Mouse (Mus musculus): Measurements from ENCODE around the gene Sdhaf3.
A peak's percentile ranks its signal among the peaks of the same experiment; 100 is the strongest.
"Not testable (repeated sequence)": the region's sequence is repeated elsewhere in the genome, so short reads cannot be mapped to it uniquely, and the experiment has no call there.

Gene Sdhaf3

GRCm38 (mm10) chr6:6955764-6956561 lies at the start of gene Sdhaf3:
Sdhaf3 (plus strand) TSS chr6:6956004.
- peak; percentile 92 to 95 for DNase-seq (ENCODE audit: low spot score in 2 of 2)

- no peak for DNase-seq (ENCODE audit: low spot score in 2 of 2)
Measured at GRCm38 (mm10) chr6:6909586-6909985, 46.2 kb upstream of the Sdhaf3 start.

- DNase-seq (ENCODE audit: low spot score in 2 of 2): no peak
Measured at GRCm38 (mm10) chr6:6914304-6914703, 41.5 kb upstream of the Sdhaf3 start.

- peak in 1 of 2 experiments; percentile 20 for DNase-seq (ENCODE audit: low spot score in 2 of 2)
Measured at GRCm38 (mm10) chr6:6914849-6915525, 40.8 kb upstream of the Sdhaf3 start.

- no peak for DNase-seq (ENCODE audit: low spot score in 2 of 2)
Measured at GRCm38 (mm10) chr6:6915526-6915915, 40.3 kb upstream of the Sdhaf3 start.

- DNase-seq (ENCODE audit: low spot score in 2 of 2): no peak
Measured at GRCm38 (mm10) chr6:6917334-6917733, 38.5 kb upstream of the Sdhaf3 start.

- DNase-seq (ENCODE audit: low spot score in 2 of 2): no peak
Measured at GRCm38 (mm10) chr6:6925264-6925663, 30.5 kb upstream of the Sdhaf3 start.

- DNase-seq (ENCODE audit: low spot score in 2 of 2): no peak
Measured at GRCm38 (mm10) chr6:6930831-6931230, 25.0 kb upstream of the Sdhaf3 start.

GRCm38 (mm10) chr6:6931507-6931906 lies 24.3 kb upstream of the Sdhaf3 start:
- DNase-seq (ENCODE audit: low spot score in 2 of 2): no peak

GRCm38 (mm10) chr6:6940845-6941244 lies 15.0 kb upstream of the Sdhaf3 start:
- no peak for DNase-seq (ENCODE audit: low spot score in 2 of 2)

- DNase-seq (ENCODE audit: low spot score in 2 of 2): no peak
Measured at GRCm38 (mm10) chr6:6942813-6943212, 13.0 kb upstream of the Sdhaf3 start.

- DNase-seq (ENCODE audit: low spot score in 2 of 2): no peak
Measured at GRCm38 (mm10) chr6:6947650-6948049, 8.2 kb upstream of the Sdhaf3 start.

- no peak for DNase-seq (ENCODE audit: low spot score in 2 of 2)
Measured at GRCm38 (mm10) chr6:6955395-6955763, 425 bp upstream of the Sdhaf3 start.

GRCm38 (mm10) chr6:6959234-6959633 lies 3.4 kb downstream of the Sdhaf3 start:
- not testable (repeated sequence) for DNase-seq (ENCODE audit: low spot score in 2 of 2)

- DNase-seq (ENCODE audit: low spot score in 2 of 2): no peak
Measured at GRCm38 (mm10) chr6:6997226-6997946, 41.6 kb downstream of the Sdhaf3 start.

GRCm38 (mm10) chr6:6997956-6998355 lies 42.2 kb downstream of the Sdhaf3 start:
- no peak for DNase-seq (ENCODE audit: low spot score in 2 of 2)

GRCm38 (mm10) chr6:6999015-6999414 lies 43.2 kb downstream of the Sdhaf3 start:
- DNase-seq (ENCODE audit: low spot score in 2 of 2): no peak

- DNase-seq (ENCODE audit: low spot score in 2 of 2): no peak
Measured at GRCm38 (mm10) chr6:7003085-7003484, 47.3 kb downstream of the Sdhaf3 start.

GRCm38 (mm10) chr6:7004005-7004404 lies 48.2 kb downstream of the Sdhaf3 start:
- DNase-seq (ENCODE audit: low spot score in 2 of 2): peak in 1 of 2 experiments; percentile 5

GRCm38 (mm10) chr6:7038087-7038486 lies 82.3 kb downstream of the Sdhaf3 start:
- DNase-seq (ENCODE audit: low spot score in 2 of 2): no peak

GRCm38 (mm10) chr6:7038835-7039234 lies 83.0 kb downstream of the Sdhaf3 start:
- no peak for DNase-seq (ENCODE audit: low spot score in 2 of 2)

GRCm38 (mm10) chr6:7041912-7042311 lies 86.1 kb downstream of the Sdhaf3 start:
- no peak for DNase-seq (ENCODE audit: low spot score in 2 of 2)

GRCm38 (mm10) chr6:7062819-7063218 lies 107.0 kb downstream of the Sdhaf3 start:
- no peak for DNase-seq (ENCODE audit: low spot score in 2 of 2)
